Mouse (Mus musculus) kidney, embryonic 14.5 days (tissue): ENCODE measurements around the gene Acap2. TPM values are rescaled to one million over a fixed set of nuclear protein-coding genes. Genes with fewer than 3 reads are reported as not detected.

Experiments used
- ATAC-seq: fragments of 200-750 bp; cut with Nextera tagmentation; 2 replicates; pipeline ENCODE4 v1.8.0; 2017; ENCODE audit warnings: moderate number of reproducible peaks, mild to moderate bottlenecking, moderate TSS enrichment, moderate library complexity; ENCODE audit not compliant: low FRiP score, low TSS enrichment
- H3K27ac ChIP-seq: fragments of 300-500 bp; sonication (generic); 2 replicates; pipeline ENCODE4 v1.5.1; 2014; ENCODE audit warnings: low read depth, mild to moderate bottlenecking, low read length, moderate library complexity, mixed read lengths
- H3K27me3 ChIP-seq: fragments of 300-500 bp; sonication (generic); 2 replicates; pipeline ENCODE4 v1.6.1; 2014; ENCODE audit warnings: mild to moderate bottlenecking, low read length; ENCODE audit not compliant: control insufficient read depth, insufficient read depth
- H3K36me3 ChIP-seq: fragments of 300-500 bp; sonication (generic); 2 replicates; pipeline ENCODE4 v1.6.1; 2014; ENCODE audit warnings: low read length, mixed read lengths; ENCODE audit not compliant: control insufficient read depth, insufficient read depth
- H3K4me1 ChIP-seq: fragments of 300-500 bp; sonication (generic); 2 replicates; pipeline ENCODE4 v1.6.1; 2014; ENCODE audit warnings: low read length, mixed read lengths; ENCODE audit not compliant: control insufficient read depth, insufficient read depth
- H3K4me2 ChIP-seq: fragments of 300-500 bp; sonication (generic); replicated peaks from 2 replicates; pipeline ENCODE4 v1.6.1; 2014; ENCODE audit warnings: low read depth, mild to moderate bottlenecking, low read length
- H3K4me3 ChIP-seq: fragments of 300-500 bp; sonication (generic); 2 replicates; pipeline ENCODE4 v1.5.1; 2014; ENCODE audit warnings: mild to moderate bottlenecking, low read length
- H3K9ac ChIP-seq: fragments of 300-500 bp; sonication (generic); 2 replicates; pipeline ENCODE4 v1.6.1; 2014; ENCODE audit warnings: low read depth, mild to moderate bottlenecking, low read length, moderate library complexity
- H3K9me3 ChIP-seq: fragments of 300-500 bp; sonication (generic); 2 replicates; pipeline ENCODE4 v1.6.1; 2016; ENCODE audit warnings: low read length; ENCODE audit not compliant: control insufficient read depth
- WGBS: fragments of 180-500 bp; shearing (Covaris S2); extraction: QIAGEN DNeasy Blood & Tissue Kit; methylation state at CpG from one replicate; pipeline ENCODE4 v1.1.7; 2014; 5-methylcytosine and 5-hydroxymethylcytosine counted together
- polyA plus RNA-seq: library from polyadenylated mRNA; unstranded; fragments of >200 nt; fragmentation: Nextera tagmentation; extraction: Ambion mirVana; gene quantifications from 2 replicates; pipeline ENCODE4 v1.2.1, GENCODE M21; 2014

Acap2 gene
- polyA plus RNA-seq, 1 experiment from 2014 or later: 21.2 TPM

DNA sequence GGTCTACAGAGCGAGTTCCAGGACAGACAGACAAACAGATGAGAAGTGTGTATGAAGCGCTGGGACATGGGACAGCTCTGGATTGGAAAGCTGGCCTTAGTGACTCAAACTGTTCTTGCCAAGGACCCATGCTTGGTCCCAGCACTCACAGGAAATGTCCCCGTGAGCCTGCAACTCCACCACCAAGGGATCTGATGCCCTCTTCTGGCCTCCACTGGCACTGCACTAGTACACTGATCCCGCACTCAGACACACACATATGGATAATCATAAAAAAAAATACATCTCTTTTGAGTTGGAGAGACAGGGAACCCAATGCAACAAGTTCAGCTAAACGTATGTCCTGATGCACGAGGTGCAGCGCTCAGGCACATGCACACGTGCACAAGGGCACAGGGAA lies 30.7 kb downstream of the Acap2 start:
- ATAC-seq: no peak
- H3K36me3 ChIP-seq: no peaks in the 10 kb centered on the region
- 90% methylated on average over 8 of the region's 8 CpGs for WGBS
- H3K4me2 ChIP-seq: no peak overlapping the region
- no peak overlapping the region for H3K27ac ChIP-seq
- peaks cover 5% of the 10 kb centered on the region; the same call in 1 of the 2 replicates for H3K4me1 ChIP-seq
- no peaks in the 10 kb centered on the region for H3K9me3 ChIP-seq
- no peak overlapping the region for H3K9ac ChIP-seq
- H3K4me3 ChIP-seq: no peak overlapping the region
- H3K27me3 ChIP-seq: no peaks in the 10 kb centered on the region

DNA sequence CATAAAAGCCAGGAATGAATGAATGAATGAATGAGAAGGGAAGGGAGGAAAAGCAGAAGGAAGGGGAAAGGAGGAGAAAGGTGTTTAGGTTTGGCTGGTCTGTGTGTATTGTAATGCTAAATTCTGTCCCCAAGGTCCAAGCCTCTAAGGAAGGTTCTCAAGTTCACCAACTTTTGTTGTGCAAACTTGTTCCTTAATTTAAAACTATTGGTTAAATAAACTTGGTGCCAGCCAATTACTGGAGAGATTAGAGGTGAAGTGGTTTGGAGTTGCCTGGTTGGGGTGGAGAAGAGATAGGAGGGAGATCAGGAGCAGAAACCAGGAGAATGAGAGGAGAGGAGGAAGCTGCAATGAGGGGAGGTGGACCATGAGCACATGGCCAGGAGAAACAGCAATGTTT lies 31.4 kb downstream of the Acap2 start:
- ATAC-seq: no peak
- no peak overlapping the region for H3K4me3 ChIP-seq

DNA sequence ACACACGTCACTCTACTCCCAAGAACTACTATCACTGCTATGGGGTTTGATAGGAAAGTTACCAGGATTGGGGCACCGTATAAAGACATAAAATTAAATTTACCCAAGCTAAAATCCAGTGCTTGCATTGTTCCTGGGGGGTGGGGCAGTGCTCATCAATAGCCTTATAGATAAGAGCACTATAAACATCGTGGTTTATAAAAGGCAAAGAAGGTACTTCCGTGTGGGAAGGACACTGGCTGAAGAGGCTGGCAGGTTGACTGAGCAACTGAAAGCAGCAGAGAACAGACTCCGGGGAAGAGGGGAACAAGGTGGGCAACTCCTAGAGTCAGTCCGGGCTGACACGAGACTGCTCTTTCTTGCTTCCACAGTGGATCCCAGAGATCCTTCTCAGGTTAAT lies 33.1 kb downstream of the Acap2 start:
- no peak overlapping the region for H3K9ac ChIP-seq
- H3K36me3 ChIP-seq: no peaks in the 10 kb centered on the region
- H3K4me2 ChIP-seq: no peak overlapping the region
- H3K27me3 ChIP-seq: no peaks in the 10 kb centered on the region
- no peak overlapping the region for H3K4me3 ChIP-seq
- H3K9me3 ChIP-seq: no peaks in the 10 kb centered on the region
- WGBS: 61% methylated on average over 7 of the region's 7 CpGs
- H3K4me1 ChIP-seq: peaks cover 5% of the 10 kb centered on the region; the same call in 1 of the 2 replicates
- no peak for ATAC-seq
- no peak overlapping the region for H3K27ac ChIP-seq

More for the DNA sequence above, 31.4 kb downstream of the Acap2 start:
- no peak overlapping the region for H3K4me2 ChIP-seq
- H3K4me1 ChIP-seq: peaks cover 5% of the 10 kb centered on the region; the same call in 1 of the 2 replicates
- no peaks in the 10 kb centered on the region for H3K27me3 ChIP-seq
- H3K27ac ChIP-seq: no peak overlapping the region
- no peak overlapping the region for H3K9ac ChIP-seq
- no peaks in the 10 kb centered on the region for H3K9me3 ChIP-seq
- no peaks in the 10 kb centered on the region for H3K36me3 ChIP-seq

DNA sequence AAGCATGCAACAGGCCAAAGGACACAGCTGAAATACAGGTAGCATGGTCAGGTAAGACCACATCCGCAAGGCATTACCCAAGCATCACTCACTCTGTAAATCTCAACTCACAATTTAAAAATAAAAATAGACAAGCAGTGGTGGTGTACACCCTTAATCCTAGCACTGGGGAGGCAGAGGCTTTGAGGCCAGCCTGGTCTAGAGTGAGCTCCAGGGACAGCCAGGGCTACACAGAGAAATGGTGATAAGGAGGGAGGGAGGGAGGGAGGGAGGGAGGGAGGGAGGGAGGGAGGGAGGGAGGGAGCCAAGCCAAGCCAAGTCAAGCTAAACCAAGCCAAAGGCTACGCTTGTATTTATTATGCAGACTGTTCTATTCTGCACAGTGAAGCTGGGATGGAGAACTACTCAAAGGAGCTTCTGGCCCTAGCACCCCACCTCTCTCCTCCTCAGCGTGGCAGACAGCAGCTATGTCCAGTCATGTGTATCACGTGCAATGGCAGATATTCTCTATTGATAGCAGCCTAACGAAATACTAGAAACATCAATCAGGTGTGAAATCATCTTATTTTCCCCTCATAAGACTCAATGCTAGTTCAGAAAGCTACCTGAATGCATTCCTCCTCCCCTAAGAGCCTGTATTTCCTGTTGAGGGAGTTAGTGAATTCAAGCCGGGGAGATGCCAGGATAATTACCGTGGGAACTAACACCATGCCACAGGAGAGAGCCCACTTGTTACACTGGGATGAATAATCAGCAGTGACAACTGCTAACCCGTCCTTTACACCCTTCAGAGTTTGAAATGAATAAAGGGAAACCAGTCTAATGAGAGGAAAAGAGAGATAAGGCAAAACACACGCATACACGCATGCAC lies 33.8 kb downstream of the Acap2 start:
- Histone ChIP-seq H3K36me3 (no peaks in the 10 kb centered on the region), H3K9ac (no peak overlapping the region), H3K4me2 (no peak overlapping the region), H3K9me3 (no peaks in the 10 kb centered on the region), H3K4me3 (no peak overlapping the region), H3K27ac (no peak overlapping the region), H3K4me1 (peaks cover 5% of the 10 kb centered on the region; the same call in 1 of the 2 replicates), H3K27me3 (no peaks in the 10 kb centered on the region)
- ATAC-seq: no peak
- WGBS: 52% methylated on average over 10 of the region's 10 CpGs

DNA sequence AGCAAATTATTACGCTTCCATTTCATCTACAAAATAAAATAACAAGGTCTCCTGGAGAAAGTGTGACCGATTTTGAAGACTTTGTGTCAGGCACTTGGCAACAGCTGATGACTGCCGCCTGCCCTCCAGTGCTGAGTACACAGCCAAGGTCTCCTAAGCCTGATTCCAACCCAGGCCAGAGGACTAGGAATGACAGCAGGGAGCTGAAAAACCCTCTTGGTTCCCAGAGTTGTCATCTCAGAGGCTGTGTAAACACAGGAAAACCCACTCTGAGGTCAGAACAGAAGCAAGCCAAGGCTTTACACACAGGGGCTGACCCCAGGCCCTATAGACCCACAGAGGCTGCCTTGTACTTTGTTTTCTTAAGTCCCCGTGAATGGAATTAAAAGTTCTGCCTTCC lies 35.1 kb downstream of the Acap2 start:
- H3K4me2 ChIP-seq: no peak overlapping the region
- H3K27me3 ChIP-seq: no peaks in the 10 kb centered on the region
- WGBS: 65% methylated on average over 4 of the region's 4 CpGs
- no peaks in the 10 kb centered on the region for H3K9me3 ChIP-seq
- no peak overlapping the region for H3K9ac ChIP-seq
- no peaks in the 10 kb centered on the region for H3K36me3 ChIP-seq
- H3K4me1 ChIP-seq: peaks cover 5% of the 10 kb centered on the region; the same call in 1 of the 2 replicates
- no peak overlapping the region for H3K27ac ChIP-seq
- H3K4me3 ChIP-seq: no peak overlapping the region
- ATAC-seq: no peak

DNA sequence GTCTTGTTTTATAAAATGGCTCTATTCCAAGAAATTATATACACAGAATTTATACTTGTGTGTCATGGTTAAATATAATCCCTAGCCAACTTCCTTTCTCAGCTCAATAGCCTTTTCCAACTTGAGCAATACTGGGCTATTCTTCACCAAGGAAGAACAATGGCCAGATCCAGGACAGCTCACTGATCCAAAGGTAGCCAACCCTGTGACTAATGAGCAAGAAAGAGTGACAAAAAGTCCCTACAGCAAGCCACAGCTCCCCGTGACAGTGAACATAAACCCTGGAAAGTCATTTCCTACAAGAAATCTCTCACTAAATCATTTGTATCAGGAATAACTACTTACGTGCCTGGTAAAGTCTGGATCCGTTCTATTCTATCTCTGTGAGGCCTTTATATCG lies 35.6 kb downstream of the Acap2 start:
- 66% methylated on average over 4 of the region's 4 CpGs for WGBS

DNA sequence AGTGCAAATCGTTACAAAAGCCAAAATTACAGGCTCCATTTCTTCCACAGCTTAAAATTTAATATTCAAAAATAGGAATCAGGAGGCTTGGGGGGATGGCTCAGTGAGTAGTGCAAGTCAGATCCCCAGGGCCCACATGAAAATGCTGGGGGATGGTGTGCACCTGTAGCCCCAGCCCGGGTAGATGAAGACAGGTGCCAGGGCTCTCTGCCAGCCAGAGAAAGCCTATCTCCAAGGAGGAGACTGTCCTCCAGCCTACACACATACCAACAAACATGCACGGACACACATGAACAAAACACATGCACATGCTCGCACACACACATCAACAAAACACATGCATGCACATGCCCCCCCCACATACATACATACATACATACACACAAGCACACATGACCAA lies 36.9 kb downstream of the Acap2 start:
- Histone ChIP-seq H3K9me3 (no peaks in the 10 kb centered on the region), H3K4me2 (no peak overlapping the region), H3K4me3 (no peak overlapping the region), H3K9ac (no peak overlapping the region), H3K27ac (no peak overlapping the region), H3K27me3 (no peaks in the 10 kb centered on the region), H3K36me3 (no peaks in the 10 kb centered on the region), H3K4me1 (peaks cover 5% of the 10 kb centered on the region; the same call in 1 of the 2 replicates)
- ATAC-seq: no peak
- WGBS: 93% methylated on average over 4 of the region's 4 CpGs

More for the DNA sequence above, 35.6 kb downstream of the Acap2 start:
- H3K9ac ChIP-seq: no peak overlapping the region
- H3K27ac ChIP-seq: no peak overlapping the region
- no peak for ATAC-seq
- H3K27me3 ChIP-seq: no peaks in the 10 kb centered on the region
- peaks cover 5% of the 10 kb centered on the region; the same call in 1 of the 2 replicates for H3K4me1 ChIP-seq
- H3K9me3 ChIP-seq: no peaks in the 10 kb centered on the region
- no peaks in the 10 kb centered on the region for H3K36me3 ChIP-seq
- no peak overlapping the region for H3K4me3 ChIP-seq
- no peak overlapping the region for H3K4me2 ChIP-seq

DNA sequence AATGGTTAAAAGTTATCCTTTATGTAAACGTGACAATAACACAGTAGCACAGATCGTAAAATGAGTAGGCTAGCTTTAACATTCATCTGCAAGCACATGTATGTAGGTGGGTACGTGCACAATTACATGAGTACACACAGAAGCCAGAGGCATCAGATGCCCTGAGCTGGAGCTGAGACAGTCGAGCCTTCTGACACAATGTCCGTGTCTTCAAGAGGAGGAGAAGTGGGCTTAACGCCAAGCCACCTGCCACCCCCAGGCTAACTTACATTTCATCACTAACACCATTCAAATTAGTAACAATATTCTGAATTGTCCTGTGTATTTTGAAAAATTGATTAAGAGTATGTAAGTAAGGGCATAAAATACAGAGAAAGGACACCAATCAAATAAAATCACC lies 40.6 kb downstream of the Acap2 start:
- Histone ChIP-seq H3K9ac (no peak overlapping the region), H3K4me3 (no peak overlapping the region), H3K4me1 (no peaks in the 10 kb centered on the region), H3K9me3 (peaks cover 17% of the 10 kb centered on the region), H3K27me3 (no peaks in the 10 kb centered on the region), H3K27ac (no peak overlapping the region), H3K36me3 (peaks cover 8% of the 10 kb centered on the region; the same call in 1 of the 2 replicates), H3K4me2 (no peak overlapping the region)
- no peak for ATAC-seq
- WGBS: 79% methylated on average over 6 of the region's 6 CpGs

DNA sequence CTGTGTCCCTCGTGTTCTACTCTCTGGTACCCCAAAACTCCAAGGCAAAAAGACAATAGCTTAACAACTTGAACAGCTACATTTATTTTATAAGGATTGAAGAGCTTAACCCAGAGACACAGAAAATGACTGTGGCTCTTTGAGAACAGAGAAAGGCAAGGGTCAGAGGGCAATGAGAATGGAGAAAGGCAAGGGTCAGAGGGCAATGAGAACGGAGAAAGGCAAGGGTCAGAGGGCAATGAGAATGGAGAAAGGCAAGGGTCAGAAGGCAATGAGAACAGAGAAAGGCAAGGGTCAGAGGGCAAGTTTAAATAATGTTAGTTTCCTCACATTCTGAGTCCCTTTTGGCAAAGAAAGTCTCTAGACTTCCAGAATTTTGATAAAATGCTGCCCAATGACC lies 41.6 kb downstream of the Acap2 start:
- no peaks in the 10 kb centered on the region for H3K4me1 ChIP-seq

More for the DNA sequence above, 41.6 kb downstream of the Acap2 start:
- H3K36me3 ChIP-seq: peaks cover 8% of the 10 kb centered on the region; the same call in 1 of the 2 replicates
- WGBS: 50% methylated on average over 2 of the region's 2 CpGs
- H3K4me2 ChIP-seq: no peak overlapping the region
- peaks cover 19% of the 10 kb centered on the region for H3K9me3 ChIP-seq
- ATAC-seq: no peak
- H3K27me3 ChIP-seq: no peaks in the 10 kb centered on the region
- H3K27ac ChIP-seq: no peak overlapping the region
- no peak overlapping the region for H3K4me3 ChIP-seq
- H3K9ac ChIP-seq: no peak overlapping the region
